Mouse (Mus musculus): Measurements from ENCODE around the gene Fgfr2.

Fgfr2 gene

GRCm38 (mm10) chr7:130230034-130230433 is 2893.1 kb downstream of the Fgfr2 start:
- in situ Hi-C loops (cut with MboI; ENCODE audit: unreplicated experiment in 2 of 2): no loop called here

GRCm38 (mm10) chr7:130225227-130225626 is 2897.9 kb downstream of the Fgfr2 start:
- in situ Hi-C loops (cut with MboI; ENCODE audit: unreplicated experiment in 2 of 2): no loop called here

DNA sequence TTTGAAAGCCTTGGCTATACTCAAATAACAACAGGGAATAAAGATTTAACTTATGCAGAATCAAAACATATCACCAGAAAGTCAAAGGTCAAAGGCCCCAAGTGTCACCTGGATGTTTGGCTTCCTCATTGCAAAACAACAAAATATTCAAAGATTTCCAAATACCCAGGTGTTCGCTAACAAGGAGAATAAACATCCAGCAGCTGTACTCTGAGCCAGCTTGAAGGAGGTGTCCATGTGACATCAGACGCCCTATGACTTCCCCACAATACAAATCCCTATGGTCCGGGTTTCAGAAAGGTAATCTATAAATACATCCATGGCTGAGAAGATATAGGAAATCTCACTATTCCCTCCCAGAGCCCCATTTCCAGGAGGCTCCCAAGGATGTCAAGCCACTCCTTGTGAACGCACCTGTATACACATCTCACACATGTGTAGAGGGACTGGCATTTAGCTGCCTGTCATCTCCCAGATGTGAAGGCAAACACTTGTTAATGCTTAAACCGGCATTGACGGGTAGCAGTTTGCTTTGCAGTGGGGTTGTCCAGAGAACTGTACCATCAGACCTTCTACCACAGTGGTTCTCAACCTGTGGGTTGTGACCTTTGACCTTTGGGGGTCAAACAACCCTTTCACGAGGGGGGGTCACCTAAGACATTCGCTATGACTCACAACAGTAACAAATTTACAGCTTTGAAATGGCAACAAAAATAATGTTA is 2900.4 kb downstream of the Fgfr2 start:
- in situ Hi-C loops (cut with MboI; ENCODE audit: unreplicated experiment in 2 of 2): no loop called here

DNA sequence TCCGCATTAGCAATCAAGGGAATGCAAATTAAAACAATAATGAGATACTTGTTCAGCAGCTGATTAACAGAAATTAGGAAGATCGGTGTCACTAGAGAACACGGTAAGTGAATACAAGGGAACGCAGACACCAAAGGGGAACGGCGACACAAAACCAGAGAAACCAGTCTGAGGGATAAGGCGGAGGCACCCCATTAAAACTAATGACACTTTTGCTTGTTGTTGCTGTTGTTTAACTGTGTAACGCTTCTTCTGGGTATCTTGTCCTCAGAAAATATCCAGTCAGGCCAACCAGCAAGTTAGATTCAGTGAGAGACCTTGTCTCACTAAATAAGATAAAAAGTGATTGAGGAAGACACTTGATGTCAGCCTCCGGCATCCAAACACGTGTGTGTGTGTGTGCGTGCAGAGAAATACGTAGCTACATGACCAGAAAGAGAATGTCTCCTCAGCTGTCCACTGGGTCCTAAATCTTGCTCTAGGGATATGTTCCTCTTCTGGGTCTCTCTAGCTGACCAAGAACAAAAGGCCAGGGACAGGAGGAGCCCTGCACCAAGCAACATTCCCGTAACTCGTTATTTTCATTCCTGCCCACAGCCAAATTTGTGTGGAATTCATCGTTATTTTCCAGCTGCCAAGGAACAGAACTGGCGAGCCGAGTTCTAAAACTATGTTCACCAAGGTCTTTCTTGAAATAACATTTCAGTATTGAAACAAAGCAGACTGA is 2901.3 kb downstream of the Fgfr2 start:
- in situ Hi-C loops (cut with MboI; ENCODE audit: unreplicated experiment in 2 of 2): no loop called here

DNA sequence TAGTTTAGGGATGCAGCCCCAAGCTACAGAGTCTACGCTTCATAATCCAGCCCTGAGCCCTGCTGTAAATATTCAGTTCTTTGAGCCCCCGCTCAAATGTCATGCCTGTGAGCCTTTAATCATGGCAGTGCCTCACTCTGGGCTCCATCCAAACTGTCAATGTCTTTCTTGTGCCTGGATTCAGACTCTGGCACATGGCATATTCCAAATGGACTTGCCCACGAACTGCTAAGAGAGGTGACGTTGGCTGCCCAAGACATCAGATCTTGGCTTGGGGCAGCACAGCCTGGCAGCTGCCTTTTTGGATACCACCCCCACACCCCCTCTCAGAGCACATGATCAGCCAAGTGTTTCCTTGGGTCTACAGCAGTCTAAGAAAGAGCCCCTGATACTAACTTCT is 2902.5 kb downstream of the Fgfr2 start:
- in situ Hi-C loops (cut with MboI; ENCODE audit: unreplicated experiment in 2 of 2): no loop called here

DNA sequence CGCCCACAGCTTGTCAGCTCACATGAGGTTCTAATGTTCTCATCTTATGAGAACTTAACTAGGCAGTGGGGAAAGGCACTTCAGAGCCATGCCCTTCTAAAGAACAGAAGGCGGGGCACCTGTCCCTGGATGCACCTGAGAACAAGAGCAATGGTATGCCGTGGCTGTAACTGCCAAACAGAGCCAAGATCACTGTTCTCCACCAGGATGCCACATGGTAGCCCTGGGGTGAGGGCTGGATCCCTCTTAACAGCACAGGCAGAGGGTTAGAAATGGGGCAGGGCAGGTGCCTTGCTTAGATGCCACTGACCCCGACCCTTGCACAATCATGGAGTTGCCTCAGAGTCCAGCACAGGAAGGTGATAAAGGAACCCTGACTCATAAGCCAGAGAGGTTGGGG is 2903.3 kb downstream of the Fgfr2 start:
- in situ Hi-C loops (cut with MboI; ENCODE audit: unreplicated experiment in 2 of 2): no loop called here

DNA sequence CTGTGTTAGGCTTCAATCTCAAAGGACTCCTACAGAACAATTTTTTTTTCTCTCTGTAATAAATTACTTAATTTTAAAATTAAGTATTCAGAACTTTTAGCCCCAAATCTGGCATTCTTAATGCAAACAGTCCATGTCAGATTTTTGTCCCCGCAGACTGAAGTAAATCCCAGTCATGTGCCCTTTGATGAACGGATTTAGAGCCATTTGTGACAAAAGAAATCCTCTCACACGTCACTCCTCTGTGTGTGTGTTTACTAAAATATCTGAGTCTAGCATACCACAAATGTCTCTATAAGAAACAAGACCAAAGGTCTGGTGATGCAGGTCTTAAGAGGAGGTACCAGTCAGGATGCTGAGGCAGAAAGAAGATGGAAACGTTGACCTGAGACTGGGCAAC is 2906.9 kb downstream of the Fgfr2 start:
- in situ Hi-C loops (cut with MboI; ENCODE audit: unreplicated experiment in 2 of 2): no loop called here

DNA sequence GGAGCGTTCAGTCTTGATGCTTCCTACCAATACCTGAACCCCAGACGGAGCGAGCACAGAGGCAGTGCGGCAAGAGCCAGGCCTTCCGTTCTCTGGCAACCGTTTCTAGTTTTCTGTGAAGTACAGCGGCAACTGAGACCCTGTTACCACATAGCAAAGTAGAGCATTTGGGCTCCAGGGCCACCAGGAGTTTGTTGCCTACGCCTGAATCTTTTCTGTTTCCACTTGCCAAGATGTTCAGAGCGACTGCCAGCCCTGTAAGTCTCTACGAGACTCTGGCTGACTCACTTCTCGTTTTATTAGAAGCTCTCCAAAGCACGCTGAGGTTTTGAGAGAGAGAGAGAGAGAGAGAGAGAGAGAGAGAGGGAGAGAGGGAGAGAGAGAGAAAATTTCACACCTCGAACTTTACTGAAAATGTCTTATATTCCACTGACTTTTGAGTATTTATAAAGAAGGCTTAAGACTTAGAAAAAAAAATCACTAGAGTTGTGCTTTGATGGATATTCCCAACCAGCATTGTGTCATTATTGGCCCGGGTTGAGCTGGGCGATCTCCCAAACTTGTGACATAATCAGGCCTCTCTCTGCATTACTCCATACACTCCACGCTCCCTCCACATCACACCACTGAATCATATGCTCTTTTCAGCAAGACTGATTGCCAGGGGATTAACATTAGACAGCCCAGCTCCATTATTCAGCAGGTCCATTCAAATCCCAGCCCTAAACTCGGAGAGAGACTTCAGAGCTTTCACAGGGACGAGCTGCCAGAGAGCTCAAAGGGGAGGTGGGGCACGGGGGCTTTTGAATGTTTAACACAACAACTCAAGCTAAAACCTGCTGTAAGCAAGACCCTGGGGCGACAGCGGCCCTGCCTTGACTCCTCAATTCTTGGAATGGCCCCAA is 2907.6 kb downstream of the Fgfr2 start:
- in situ Hi-C loops (cut with MboI; ENCODE audit: unreplicated experiment in 2 of 2): no loop called here

GRCm38 (mm10) chr7:130213156-130213555 is 2910.0 kb downstream of the Fgfr2 start:
- in situ Hi-C loops (cut with MboI; ENCODE audit: unreplicated experiment in 2 of 2): no loop called here

DNA sequence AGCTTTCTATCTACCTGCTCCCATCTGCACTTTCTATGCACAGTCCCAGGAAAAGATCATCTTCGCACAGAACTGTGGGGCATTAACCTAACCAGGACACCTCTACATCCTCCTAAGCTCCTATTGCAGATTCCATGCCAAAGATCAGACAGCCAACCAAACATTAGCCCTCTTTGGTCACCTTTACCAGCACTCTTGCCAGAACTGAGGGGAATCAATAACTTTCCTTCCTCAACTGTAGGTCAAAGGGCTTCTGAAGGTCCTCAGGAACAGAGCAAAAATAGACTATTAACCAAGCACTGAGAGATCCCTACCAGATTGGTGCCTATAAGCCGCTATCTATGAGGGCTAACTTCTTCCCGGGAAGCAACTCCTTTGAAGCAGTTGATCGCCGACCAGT is 2911.7 kb downstream of the Fgfr2 start:
- in situ Hi-C loops (cut with MboI; ENCODE audit: unreplicated experiment in 2 of 2): no loop called here

- in situ Hi-C loops (cut with MboI; ENCODE audit: unreplicated experiment in 2 of 2): no loop called here
Observed at GRCm38 (mm10) chr7:130208601-130209000, 2914.5 kb downstream of the Fgfr2 start.

GRCm38 (mm10) chr7:130206181-130206582 is 2917.0 kb downstream of the Fgfr2 start:
- in situ Hi-C loops (cut with MboI; ENCODE audit: unreplicated experiment in 2 of 2): no loop called here

GRCm38 (mm10) chr7:130205140-130205539 is 2918.0 kb downstream of the Fgfr2 start:
- in situ Hi-C loops (cut with MboI; ENCODE audit: unreplicated experiment in 2 of 2): no loop called here

- in situ Hi-C loops (cut with MboI; ENCODE audit: unreplicated experiment in 2 of 2): no loop called here
Observed at GRCm38 (mm10) chr7:130201020-130201419, 2922.1 kb downstream of the Fgfr2 start.

- in situ Hi-C loops (cut with MboI; ENCODE audit: unreplicated experiment in 2 of 2): no loop called here
Observed at GRCm38 (mm10) chr7:130199951-130200350, 2923.2 kb downstream of the Fgfr2 start.

GRCm38 (mm10) chr7:130199317-130199716 is 2923.8 kb downstream of the Fgfr2 start:
- in situ Hi-C loops (cut with MboI; ENCODE audit: unreplicated experiment in 2 of 2): no loop called here

- in situ Hi-C loops (cut with MboI; ENCODE audit: unreplicated experiment in 2 of 2): no loop called here
Observed at GRCm38 (mm10) chr7:130195081-130195480, 2928.1 kb downstream of the Fgfr2 start.

DNA sequence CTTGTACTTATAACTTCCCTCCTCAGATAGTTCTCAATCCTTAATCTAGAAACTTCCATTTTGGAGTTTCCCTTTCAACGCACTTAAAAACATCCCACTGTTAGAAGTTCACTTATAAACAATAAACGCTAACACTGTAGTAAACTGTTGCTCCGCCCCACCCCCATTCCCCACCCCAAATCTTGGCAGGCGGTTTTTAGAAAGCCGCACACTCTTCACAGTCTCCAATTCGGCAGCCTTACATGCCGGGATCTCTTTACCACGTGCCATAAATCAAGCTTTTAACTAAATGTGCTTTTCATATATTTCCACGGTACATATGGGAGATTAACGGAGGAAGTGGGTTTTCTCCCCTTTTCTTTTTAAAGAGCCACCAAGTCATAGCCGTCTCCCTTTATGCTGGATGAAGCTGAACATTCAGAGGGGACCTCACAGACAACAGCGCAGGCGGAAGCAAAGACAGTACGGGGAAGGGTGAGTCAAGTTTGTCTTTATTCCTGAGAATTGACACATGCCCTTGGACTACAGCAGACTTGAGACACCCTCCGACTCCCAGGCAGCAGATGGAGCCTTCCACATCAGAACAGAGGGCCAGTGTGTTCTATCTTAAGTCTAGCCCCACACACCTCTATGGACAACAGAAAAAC is 2932.7 kb downstream of the Fgfr2 start:
- in situ Hi-C loops (cut with MboI; ENCODE audit: unreplicated experiment in 2 of 2): no loop called here

DNA sequence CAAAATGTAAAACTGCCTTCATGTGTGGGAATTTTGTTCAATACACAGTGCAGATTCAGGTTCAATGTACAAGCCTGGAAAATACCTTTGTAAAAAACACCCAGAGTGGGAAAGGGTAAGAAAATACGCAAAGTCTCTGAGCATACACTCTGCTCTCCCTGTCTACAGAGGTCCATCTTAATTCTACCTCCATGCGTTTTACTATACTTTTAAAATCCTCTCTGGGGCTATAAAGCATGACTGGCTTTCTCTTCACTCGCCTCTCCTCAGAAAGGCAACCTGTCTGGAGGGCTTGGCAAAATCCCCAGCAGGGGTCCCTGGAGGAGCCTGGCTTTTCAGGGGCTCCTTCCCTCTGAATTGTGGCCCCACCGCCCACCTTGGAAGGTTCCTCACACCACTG is 2933.2 kb downstream of the Fgfr2 start:
- in situ Hi-C loops (cut with MboI; ENCODE audit: unreplicated experiment in 2 of 2): no loop called here

DNA sequence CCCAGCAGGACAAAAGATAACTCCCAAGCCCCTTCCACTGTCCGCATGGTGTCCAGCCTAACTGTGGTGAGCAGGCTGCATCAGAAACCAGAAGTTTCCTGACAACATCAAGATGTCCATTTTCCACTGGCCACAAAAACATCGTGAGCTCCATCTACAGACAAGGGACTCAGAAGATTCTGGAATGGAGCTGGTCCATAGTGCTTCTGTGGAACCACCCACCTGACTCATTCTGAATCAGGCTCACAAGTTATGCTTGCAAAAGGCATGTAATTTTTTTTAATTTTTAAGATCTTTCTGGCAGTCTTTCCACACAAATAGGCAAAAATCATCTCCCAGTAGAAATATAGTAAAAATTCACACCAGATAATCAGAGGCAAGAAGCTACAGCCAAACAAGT is 2935.0 kb downstream of the Fgfr2 start:
- in situ Hi-C loops (cut with MboI; ENCODE audit: unreplicated experiment in 2 of 2): no loop called here

DNA sequence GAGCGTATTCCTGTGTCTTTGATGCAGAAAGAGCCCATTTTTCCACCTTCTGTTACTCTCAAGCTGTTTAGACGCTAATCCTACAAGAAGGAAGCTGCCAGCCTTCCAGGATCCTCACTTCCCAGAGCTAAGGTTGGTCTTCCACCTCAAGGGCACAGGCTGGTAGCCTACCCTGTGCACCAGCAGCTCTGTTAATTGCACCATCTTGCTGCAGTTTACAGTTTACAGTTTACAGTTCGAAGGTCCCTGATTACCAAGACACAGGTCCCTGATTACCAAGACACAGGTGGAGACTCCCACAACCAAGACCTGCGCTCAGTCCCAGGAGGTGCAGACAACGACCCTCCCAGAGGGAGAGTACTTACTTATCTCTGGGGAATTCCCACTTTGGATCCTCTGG is 2938.3 kb downstream of the Fgfr2 start:
- in situ Hi-C loops (cut with MboI; ENCODE audit: unreplicated experiment in 2 of 2): no loop called here
